Mouse (Mus musculus): Measurements from ENCODE around the gene Ndufv1. TPM values are rescaled to one million over a fixed set of nuclear protein-coding genes. Genes with fewer than 3 reads are reported as not detected.

The Ndufv1 gene
- polyA plus RNA-seq, 1 experiment from 2014 or later, result 277 TPM

DNA sequence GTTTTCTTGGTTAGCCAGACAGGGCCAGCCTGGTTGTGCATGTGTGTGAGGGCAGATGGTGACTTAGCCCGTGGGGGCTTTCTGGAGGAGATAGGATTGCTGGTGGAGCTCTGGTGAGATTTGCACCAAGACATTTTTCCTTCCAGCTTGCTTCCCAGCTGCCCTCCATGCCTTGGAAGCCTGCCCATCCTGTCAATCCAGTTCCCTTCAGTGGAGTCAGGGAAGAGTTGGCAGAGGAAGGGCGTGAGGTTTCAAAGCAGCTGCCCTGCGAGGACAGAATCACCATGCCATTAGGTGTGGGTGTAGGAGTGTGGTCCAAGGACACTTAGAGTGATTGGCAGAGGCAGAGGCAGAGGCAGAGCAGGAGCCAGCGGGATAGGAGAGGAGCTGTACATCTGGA lies 54.1 kb downstream of the Ndufv1 start, which contains the start of gene Aldh3b3:
Aldh3b3 (plus strand) TSS at position 176 of the 400 bp plus-strand sequence.
- Histone ChIP-seq H3K4me3 (ENCODE audit: low read length) (no peak within 1 kb of the TSS), H3K9ac (ENCODE audit: low read depth, low read length) (no peak within 1 kb of the TSS), H3K4me1 (ENCODE audit: control insufficient read depth, insufficient read depth, low read depth, low read length) (no peaks in the 10 kb centered on the region), H3K9me3 (ENCODE audit: control insufficient read depth, low read length) (no peaks in the 10 kb centered on the region), H3K27ac (ENCODE audit: low read depth, low read length) (no peak within 1 kb of the TSS), H3K4me2 (ENCODE audit: low read length) (no peak within 1 kb of the TSS), H3K36me3 (ENCODE audit: control insufficient read depth, insufficient read depth, low read length) (no peaks in the 10 kb centered on the region), H3K27me3 (replicated peaks; ENCODE audit: control insufficient read depth, insufficient read depth, low read length) (no peaks in the 10 kb centered on the region)
- WGBS, result 77% methylated on average over 4 of the region's 4 CpGs
- no peak for ATAC-seq

Other genes starting within 250 kb of the Ndufv1 start
- 32.4 and 41.3 TPM in 2 replicates for gene Kmt5b, start 245.4 kb downstream of the Ndufv1 start, polyA plus RNA-seq (2015; fragmentation: Nextera tagmentation; extraction: Ambion mirVana)
- 56.1 and 56.3 TPM in 2 replicates for gene Chka, start 161.0 kb downstream of the Ndufv1 start, polyA plus RNA-seq (2015; fragmentation: Nextera tagmentation; extraction: Ambion mirVana)
- 18.9 and 21.2 TPM in 2 replicates for gene Tcirg1, start 105.7 kb downstream of the Ndufv1 start, polyA plus RNA-seq (2015; fragmentation: Nextera tagmentation; extraction: Ambion mirVana)
- 307 and 320 TPM in 2 replicates for gene Ndufs8, start 100.0 kb downstream of the Ndufv1 start, polyA plus RNA-seq (2015; fragmentation: Nextera tagmentation; extraction: Ambion mirVana)
- gene Aldh3b1, start 83.0 kb downstream of the Ndufv1 start, polyA plus RNA-seq (2015; fragmentation: Nextera tagmentation; extraction: Ambion mirVana), result 2.2 and 3.1 TPM in 2 replicates
- gene Unc93b1, start 77.6 kb downstream of the Ndufv1 start, polyA plus RNA-seq (2015; fragmentation: Nextera tagmentation; extraction: Ambion mirVana), result 12.4 and 14.1 TPM in 2 replicates
- not detected in 2 replicates for gene Aldh3b3, start 54.2 kb downstream of the Ndufv1 start, polyA plus RNA-seq (2015; fragmentation: Nextera tagmentation; extraction: Ambion mirVana)
- 0.44 and 0.66 TPM in 2 replicates for gene Aldh3b2, start 40.5 kb downstream of the Ndufv1 start, polyA plus RNA-seq (2015; fragmentation: Nextera tagmentation; extraction: Ambion mirVana)
- gene Acy3, start 26.2 kb downstream of the Ndufv1 start, polyA plus RNA-seq (2015; fragmentation: Nextera tagmentation; extraction: Ambion mirVana), result 2.9 and 3.1 TPM in 2 replicates
- gene Tbx10, start 20.1 kb downstream of the Ndufv1 start, polyA plus RNA-seq (2015; fragmentation: Nextera tagmentation; extraction: Ambion mirVana), result 0.67 and 0.89 TPM in 2 replicates
- 22.6 and 25.5 TPM in 2 replicates for gene Nudt8, start 12.2 kb downstream of the Ndufv1 start, polyA plus RNA-seq (2015; fragmentation: Nextera tagmentation; extraction: Ambion mirVana)
- 3.5 and 4.3 TPM in 2 replicates for gene Gm49405, start 12.2 kb downstream of the Ndufv1 start, polyA plus RNA-seq (2015; fragmentation: Nextera tagmentation; extraction: Ambion mirVana)
- 4.9 and 6.6 TPM in 2 replicates for gene Doc2g, start 9.5 kb downstream of the Ndufv1 start, polyA plus RNA-seq (2015; fragmentation: Nextera tagmentation; extraction: Ambion mirVana)
- gene Gstp1, start 25.2 kb upstream of the Ndufv1 start, polyA plus RNA-seq (2015; fragmentation: Nextera tagmentation; extraction: Ambion mirVana), result 569 and 604 TPM in 2 replicates
- 2.5 and 2.6 TPM in 2 replicates for gene Gstp2, start 33.2 kb upstream of the Ndufv1 start, polyA plus RNA-seq (2015; fragmentation: Nextera tagmentation; extraction: Ambion mirVana)
- 0.26 TPM in 1 of 2 replicates, not detected in the other for gene Gstp3, start 46.8 kb upstream of the Ndufv1 start, polyA plus RNA-seq (2015; fragmentation: Nextera tagmentation; extraction: Ambion mirVana)
- gene Cabp2, start 68.8 kb upstream of the Ndufv1 start, polyA plus RNA-seq (2015; fragmentation: Nextera tagmentation; extraction: Ambion mirVana), result not detected in 2 replicates
- gene Cdk2ap2, start 84.4 kb upstream of the Ndufv1 start, polyA plus RNA-seq (2015; fragmentation: Nextera tagmentation; extraction: Ambion mirVana), result 85.4 and 86.4 TPM in 2 replicates
- 87.3 and 91.9 TPM in 2 replicates for gene Pitpnm1, start 87.2 kb upstream of the Ndufv1 start, polyA plus RNA-seq (2015; fragmentation: Nextera tagmentation; extraction: Ambion mirVana)
- gene Aip, start 113.1 kb upstream of the Ndufv1 start, polyA plus RNA-seq (2015; fragmentation: Nextera tagmentation; extraction: Ambion mirVana), result 109 and 113 TPM in 2 replicates
- gene Gpr152, start 127.0 kb upstream of the Ndufv1 start, polyA plus RNA-seq (2015; fragmentation: Nextera tagmentation; extraction: Ambion mirVana), result not detected in 2 replicates
- gene Cabp4, start 131.2 kb upstream of the Ndufv1 start, polyA plus RNA-seq (2015; fragmentation: Nextera tagmentation; extraction: Ambion mirVana), result 0.24 and 0.29 TPM in 2 replicates
- gene Coro1b, start 135.8 kb upstream of the Ndufv1 start, polyA plus RNA-seq (2015; fragmentation: Nextera tagmentation; extraction: Ambion mirVana), result 116 and 122 TPM in 2 replicates
- gene Ptprcap, start 140.8 kb upstream of the Ndufv1 start, polyA plus RNA-seq (2015; fragmentation: Nextera tagmentation; extraction: Ambion mirVana), result 0.41 and 0.63 TPM in 2 replicates
- 54.1 and 57.0 TPM in 2 replicates for gene Rps6kb2, start 150.5 kb upstream of the Ndufv1 start, polyA plus RNA-seq (2015; fragmentation: Nextera tagmentation; extraction: Ambion mirVana)
- gene Carns1, start 162.7 kb upstream of the Ndufv1 start, polyA plus RNA-seq (2015; fragmentation: Nextera tagmentation; extraction: Ambion mirVana), result 6.5 and 7.9 TPM in 2 replicates
- 0.54 and 1.1 TPM in 2 replicates for gene Tbc1d10c, start 178.5 kb upstream of the Ndufv1 start, polyA plus RNA-seq (2015; fragmentation: Nextera tagmentation; extraction: Ambion mirVana)
- gene Ppp1ca, start 179.3 kb upstream of the Ndufv1 start, polyA plus RNA-seq (2015; fragmentation: Nextera tagmentation; extraction: Ambion mirVana), result 604 and 614 TPM in 2 replicates
- 25.0 and 26.5 TPM in 2 replicates for gene Rad9a, start 188.9 kb upstream of the Ndufv1 start, polyA plus RNA-seq (2015; fragmentation: Nextera tagmentation; extraction: Ambion mirVana)
- gene Clcf1, start 201.4 kb upstream of the Ndufv1 start, polyA plus RNA-seq (2015; fragmentation: Nextera tagmentation; extraction: Ambion mirVana), result 1.0 and 1.1 TPM in 2 replicates
- gene AC109138.7, start 201.6 kb upstream of the Ndufv1 start, polyA plus RNA-seq (2015; fragmentation: Nextera tagmentation; extraction: Ambion mirVana), result not detected in 2 replicates
- 21.3 and 24.0 TPM in 2 replicates for gene Pold4, start 219.1 kb upstream of the Ndufv1 start, polyA plus RNA-seq (2015; fragmentation: Nextera tagmentation; extraction: Ambion mirVana)